Mouse (Mus musculus) hindbrain, embryonic 12.5 days (tissue): ENCODE measurements at regions not wholly inside any gene's neighbourhood (a gene's known extent, or its start where the extent isn't known, plus 50 kb on each side); places are given as distances from the start of the nearest gene placed in this dataset.

Experiments used
- ATAC-seq: fragments of 200-750 bp; cut with Nextera tagmentation; 2 replicates; pipeline ENCODE4 v1.8.0; 2017; ENCODE audit warnings: moderate TSS enrichment; ENCODE audit not compliant: low FRiP score
- H3K27ac ChIP-seq: fragments of 300-500 bp; sonication (generic); 2 replicates; pipeline ENCODE4 v1.5.1; 2016; ENCODE audit warnings: mild to moderate bottlenecking
- H3K27me3 ChIP-seq: fragments of 300-500 bp; sonication (generic); 2 replicates; pipeline ENCODE4 v1.6.1; 2016; ENCODE audit warnings: mild to moderate bottlenecking
- H3K36me3 ChIP-seq: fragments of 300-500 bp; sonication (generic); 2 replicates; pipeline ENCODE4 v1.6.1; 2016; ENCODE audit warnings: mild to moderate bottlenecking
- H3K4me1 ChIP-seq: fragments of 300-500 bp; sonication (generic); 2 replicates; pipeline ENCODE4 v1.6.1; 2016
- H3K4me2 ChIP-seq: fragments of 300-500 bp; sonication (generic); replicated peaks from 2 replicates; pipeline ENCODE4 v1.6.1; 2016; ENCODE audit warnings: mild to moderate bottlenecking
- H3K4me3 ChIP-seq: fragments of 300-500 bp; sonication (generic); 2 replicates; pipeline ENCODE4 v1.5.1; 2016; ENCODE audit warnings: mild to moderate bottlenecking
- H3K9ac ChIP-seq: fragments of 300-500 bp; sonication (generic); 2 replicates; pipeline ENCODE4 v1.6.1; 2016; ENCODE audit warnings: mild to moderate bottlenecking, moderate library complexity
- H3K9me3 ChIP-seq: fragments of 300-500 bp; sonication (generic); replicated peaks from 2 replicates; pipeline ENCODE4 v1.6.1; 2016; ENCODE audit warnings: mild to moderate bottlenecking
- WGBS: fragments of 180-500 bp; shearing (Covaris S2); methylation state at CpG from one replicate; pipeline ENCODE4 v1.1.7; 2016; 5-methylcytosine and 5-hydroxymethylcytosine counted together

- H3K4me3 ChIP-seq = no peak overlapping the region
- WGBS = 81% methylated on average over 4 of the region's 4 CpGs
- no peaks in the 10 kb centered on the region for H3K4me1 ChIP-seq
- no peak overlapping the region for H3K27ac ChIP-seq
- no peaks in the 10 kb centered on the region for H3K27me3 ChIP-seq
- H3K9ac ChIP-seq = no peak overlapping the region
- H3K4me2 ChIP-seq = no peak overlapping the region
- H3K36me3 ChIP-seq = no peaks in the 10 kb centered on the region
- ATAC-seq = no peak
- H3K9me3 ChIP-seq = no peaks in the 10 kb centered on the region
Measured at GRCm38 (mm10) chr5:126842606-126843005, 399.0 kb upstream of the Tmem132c start.

DNA sequence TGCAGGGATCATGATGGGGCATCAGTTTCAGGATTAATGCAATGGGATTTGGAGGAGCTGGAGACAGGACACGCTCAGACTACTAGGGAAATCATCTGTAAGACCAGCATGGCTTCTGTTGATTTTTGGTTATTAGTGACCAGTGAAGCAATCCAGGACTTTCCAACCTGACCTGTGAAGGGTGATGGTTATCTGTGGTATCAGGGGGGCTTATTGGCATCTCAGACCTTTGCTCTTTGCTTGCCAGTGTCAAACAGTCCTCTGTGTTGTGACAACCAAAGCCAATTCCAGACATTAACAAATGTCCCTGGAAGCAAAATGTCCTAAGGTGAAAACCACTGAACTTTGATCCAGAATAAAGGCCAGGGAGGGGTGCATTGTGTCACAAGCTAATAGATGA, 379.5 kb upstream of the Tmem132c start:
- Histone ChIP-seq H3K27ac (no peak overlapping the region), H3K9me3 (no peaks in the 10 kb centered on the region), H3K36me3 (no peaks in the 10 kb centered on the region), H3K4me1 (no peaks in the 10 kb centered on the region), H3K9ac (no peak overlapping the region), H3K4me3 (no peak overlapping the region), H3K4me2 (no peak overlapping the region), H3K27me3 (no peaks in the 10 kb centered on the region)
- ATAC-seq = no peak
- WGBS = 77% methylated on average over 1 of the region's 1 CpGs

- no peak overlapping the region for H3K27ac ChIP-seq
- H3K9me3 ChIP-seq = no peaks in the 10 kb centered on the region
- ATAC-seq = no peak
- no peaks in the 10 kb centered on the region for H3K27me3 ChIP-seq
- no peaks in the 10 kb centered on the region for H3K36me3 ChIP-seq
- no peak overlapping the region for H3K4me3 ChIP-seq
- H3K9ac ChIP-seq = no peak overlapping the region
- WGBS = 89% methylated on average over 1 of the region's 1 CpGs
- no peak overlapping the region for H3K4me2 ChIP-seq
- H3K4me1 ChIP-seq = no peaks in the 10 kb centered on the region
Measured at GRCm38 (mm10) chr5:126875842-126876241, 365.8 kb upstream of the Tmem132c start.

GRCm38 (mm10) chr5:126890710-126891109, 350.9 kb upstream of the Tmem132c start:
- ATAC-seq = no peak
- no peaks in the 10 kb centered on the region for H3K4me1 ChIP-seq
- H3K4me3 ChIP-seq = no peak overlapping the region
- H3K36me3 ChIP-seq = no peaks in the 10 kb centered on the region
- H3K4me2 ChIP-seq = no peak overlapping the region
- H3K9ac ChIP-seq = no peak overlapping the region
- H3K27ac ChIP-seq = no peak overlapping the region
- WGBS = 81% methylated on average over 1 of the region's 1 CpGs
- H3K9me3 ChIP-seq = 0 out of 2 replicates have a peak, but pooled peaks cover 4% of the 10 kb centered on the region
- H3K27me3 ChIP-seq = no peaks in the 10 kb centered on the region

DNA sequence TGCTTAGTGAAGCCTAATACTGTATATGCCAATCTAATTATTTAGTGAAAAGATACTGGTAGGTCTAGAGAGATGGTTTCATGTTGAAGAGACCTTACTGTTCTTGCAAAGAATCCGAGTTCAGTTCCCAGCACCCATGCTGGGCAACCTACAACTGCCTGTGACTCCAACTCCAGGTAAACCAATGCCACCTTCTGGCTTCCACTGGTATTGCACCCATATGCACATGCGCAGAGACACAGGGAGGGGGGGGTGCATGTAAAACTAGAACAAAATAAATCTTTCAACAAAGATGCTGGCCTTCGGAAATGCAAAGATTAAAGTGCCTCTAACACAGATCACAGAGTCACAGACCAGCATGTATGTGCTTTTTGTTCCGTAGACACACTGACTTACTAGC, 348.5 kb upstream of the Tmem132c start:
- ATAC-seq = no peak

DNA sequence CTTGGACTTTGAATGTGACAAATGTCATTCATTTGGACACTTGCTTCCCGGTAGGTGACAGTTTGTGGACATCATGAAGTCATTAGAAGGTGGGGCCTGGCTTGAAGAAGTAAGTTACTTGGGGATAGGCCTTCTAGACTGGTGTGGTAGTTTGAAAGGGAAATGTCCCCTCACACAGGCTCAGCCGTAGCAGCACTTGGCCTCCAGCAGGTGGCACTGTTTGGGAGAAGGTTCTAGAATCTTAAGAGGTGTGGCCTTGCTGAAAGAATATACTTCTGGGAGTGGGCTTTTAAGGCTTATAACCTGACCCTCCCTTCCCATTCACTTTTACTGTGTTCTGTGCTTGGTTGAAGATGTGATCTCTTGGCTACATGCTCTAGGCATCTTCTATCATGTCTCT, 331.5 kb upstream of the Tmem132c start:
- ATAC-seq = no peak
- Histone ChIP-seq H3K27me3 (no peaks in the 10 kb centered on the region), H3K36me3 (no peaks in the 10 kb centered on the region), H3K4me2 (no peak overlapping the region), H3K27ac (no peak overlapping the region), H3K9me3 (no peaks in the 10 kb centered on the region), H3K9ac (no peak overlapping the region), H3K4me3 (no peak overlapping the region), H3K4me1 (no peaks in the 10 kb centered on the region)
- WGBS = 96% methylated on average over 2 of the region's 2 CpGs

More for the DNA sequence above, 348.5 kb upstream of the Tmem132c start:
- H3K4me2 ChIP-seq = no peak overlapping the region
- no peak overlapping the region for H3K4me3 ChIP-seq
- H3K9me3 ChIP-seq = 0 out of 2 replicates have a peak, but pooled peaks cover 4% of the 10 kb centered on the region
- H3K4me1 ChIP-seq = no peaks in the 10 kb centered on the region
- H3K9ac ChIP-seq = no peak overlapping the region
- no peak overlapping the region for H3K27ac ChIP-seq
- 88% methylated on average over 4 of the region's 4 CpGs for WGBS
- H3K36me3 ChIP-seq = no peaks in the 10 kb centered on the region
- no peaks in the 10 kb centered on the region for H3K27me3 ChIP-seq

GRCm38 (mm10) chr5:126917300-126917699, 324.3 kb upstream of the Tmem132c start:
- WGBS = 74% methylated on average over 7 of the region's 7 CpGs
- Histone ChIP-seq H3K4me1 (no peaks in the 10 kb centered on the region), H3K9me3 (peaks cover 5% of the 10 kb centered on the region; the same call in 1 of the 2 replicates), H3K4me2 (no peak overlapping the region), H3K27me3 (no peaks in the 10 kb centered on the region), H3K4me3 (no peak overlapping the region), H3K36me3 (no peaks in the 10 kb centered on the region), H3K9ac (no peak overlapping the region), H3K27ac (no peak overlapping the region)
- no peak for ATAC-seq

DNA sequence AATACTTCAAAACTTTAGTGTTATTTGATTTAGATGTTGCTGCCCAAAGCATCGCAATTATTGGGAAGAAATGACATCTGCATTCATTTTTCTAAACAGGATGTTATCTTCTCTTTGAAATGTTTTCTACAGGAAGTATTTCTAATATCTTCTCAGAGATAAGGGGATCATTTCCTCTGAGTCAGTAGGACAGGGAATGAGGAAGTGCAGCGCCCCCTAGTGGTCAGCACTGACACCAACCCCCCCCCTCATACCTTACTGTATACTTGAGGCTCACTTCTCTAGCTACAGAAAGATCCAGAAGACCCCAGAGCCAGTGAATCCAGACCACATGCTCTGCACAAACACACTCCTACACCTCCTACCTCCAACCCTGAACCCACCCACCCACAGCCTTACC, 308.1 kb upstream of the Tmem132c start:
- no peak overlapping the region for H3K27ac ChIP-seq
- 50% methylated on average over 2 of the region's 2 CpGs for WGBS
- no peaks in the 10 kb centered on the region for H3K4me1 ChIP-seq
- no peak for ATAC-seq
- H3K36me3 ChIP-seq = no peaks in the 10 kb centered on the region
- H3K9me3 ChIP-seq = no peaks in the 10 kb centered on the region
- no peak overlapping the region for H3K4me3 ChIP-seq
- no peaks in the 10 kb centered on the region for H3K27me3 ChIP-seq
- H3K9ac ChIP-seq = no peak overlapping the region
- H3K4me2 ChIP-seq = no peak overlapping the region

DNA sequence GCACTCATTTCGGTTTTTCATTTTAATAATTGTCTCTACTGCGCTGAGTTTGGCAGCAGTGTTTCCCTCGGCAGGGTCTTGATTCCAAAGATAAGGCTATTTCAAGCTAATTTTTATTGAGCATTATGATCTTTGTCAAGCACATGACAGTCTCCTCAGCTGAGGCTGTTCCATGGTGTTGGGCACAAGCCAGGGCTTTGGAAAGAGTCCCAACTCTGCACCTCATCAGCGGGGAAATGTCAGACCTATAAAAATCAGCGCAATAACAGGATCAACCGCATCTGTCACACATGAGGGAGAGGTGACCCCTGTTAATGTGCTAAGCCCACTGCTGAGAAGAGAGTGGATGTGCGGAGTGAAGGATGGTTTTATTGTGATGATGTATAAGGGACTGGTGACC, 296.7 kb upstream of the Tmem132c start:
- 85% methylated on average over 7 of the region's 7 CpGs for WGBS
- Histone ChIP-seq H3K36me3 (no peaks in the 10 kb centered on the region), H3K27me3 (no peaks in the 10 kb centered on the region), H3K9ac (no peak overlapping the region), H3K27ac (no peak overlapping the region), H3K4me1 (no peaks in the 10 kb centered on the region), H3K4me3 (no peak overlapping the region), H3K4me2 (no peak overlapping the region), H3K9me3 (no peaks in the 10 kb centered on the region)
- no peak for ATAC-seq

DNA sequence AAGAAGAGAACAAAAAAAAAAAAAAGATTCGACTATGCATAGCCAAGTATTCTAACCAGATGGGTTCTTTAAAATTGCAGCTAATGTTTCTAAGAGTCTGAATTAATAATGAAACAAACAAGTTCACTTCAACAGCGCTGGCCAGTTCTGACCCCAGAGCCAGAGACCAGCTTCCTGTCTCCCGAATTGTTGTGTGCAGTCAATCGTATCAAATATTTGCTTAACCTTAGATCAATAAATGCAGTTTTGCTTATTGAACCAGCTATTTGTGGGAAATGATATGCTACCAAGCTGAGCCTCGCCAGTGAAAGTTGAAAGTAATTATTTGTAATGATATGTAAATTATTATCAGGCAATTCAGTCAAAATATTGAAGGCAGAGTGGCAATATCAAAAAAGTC, 287.4 kb upstream of the Tmem132c start:
- Histone ChIP-seq H3K4me1 (no peaks in the 10 kb centered on the region), H3K36me3 (no peaks in the 10 kb centered on the region), H3K27ac (no peak overlapping the region), H3K9ac (no peak overlapping the region), H3K4me2 (no peak overlapping the region), H3K9me3 (no peaks in the 10 kb centered on the region), H3K4me3 (no peak overlapping the region), H3K27me3 (no peaks in the 10 kb centered on the region)
- WGBS = 72% methylated on average over 5 of the region's 5 CpGs
- ATAC-seq = no peak

DNA sequence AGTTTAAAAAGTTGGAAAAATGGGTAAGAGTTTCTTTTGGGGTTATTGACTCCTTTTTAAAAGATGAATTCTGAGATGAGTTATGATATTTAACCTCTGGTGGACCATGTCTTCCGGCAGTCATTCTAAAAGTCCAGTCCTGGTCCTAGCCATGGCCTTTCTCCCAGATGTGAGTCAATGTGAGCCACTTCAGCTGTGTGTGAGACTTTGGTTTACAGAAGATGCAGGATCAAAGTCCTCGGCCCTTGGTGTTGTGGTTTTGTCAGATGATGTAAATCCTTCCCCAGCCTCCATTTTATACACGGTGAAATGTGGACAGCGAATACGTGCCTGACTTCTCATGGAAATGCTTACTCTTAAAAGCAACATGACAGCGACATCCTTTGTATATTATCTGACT, 287.0 kb upstream of the Tmem132c start:
- no peaks in the 10 kb centered on the region for H3K27me3 ChIP-seq
- no peak overlapping the region for H3K4me2 ChIP-seq
- H3K27ac ChIP-seq = no peak overlapping the region
- H3K4me1 ChIP-seq = no peaks in the 10 kb centered on the region
- no peak for ATAC-seq
- H3K9me3 ChIP-seq = no peaks in the 10 kb centered on the region
- no peaks in the 10 kb centered on the region for H3K36me3 ChIP-seq
- no peak overlapping the region for H3K9ac ChIP-seq
- H3K4me3 ChIP-seq = no peak overlapping the region
- WGBS = 91% methylated on average over 6 of the region's 6 CpGs

GRCm38 (mm10) chr5:126964577-126964976, 277.0 kb upstream of the Tmem132c start:
- Histone ChIP-seq H3K36me3 (no peaks in the 10 kb centered on the region), H3K9me3 (no peaks in the 10 kb centered on the region), H3K27me3 (no peaks in the 10 kb centered on the region), H3K27ac (no peak overlapping the region), H3K4me1 (no peaks in the 10 kb centered on the region), H3K4me2 (no peak overlapping the region), H3K9ac (no peak overlapping the region), H3K4me3 (no peak overlapping the region)
- ATAC-seq = no peak
- 88% methylated on average over 4 of the region's 4 CpGs for WGBS

DNA sequence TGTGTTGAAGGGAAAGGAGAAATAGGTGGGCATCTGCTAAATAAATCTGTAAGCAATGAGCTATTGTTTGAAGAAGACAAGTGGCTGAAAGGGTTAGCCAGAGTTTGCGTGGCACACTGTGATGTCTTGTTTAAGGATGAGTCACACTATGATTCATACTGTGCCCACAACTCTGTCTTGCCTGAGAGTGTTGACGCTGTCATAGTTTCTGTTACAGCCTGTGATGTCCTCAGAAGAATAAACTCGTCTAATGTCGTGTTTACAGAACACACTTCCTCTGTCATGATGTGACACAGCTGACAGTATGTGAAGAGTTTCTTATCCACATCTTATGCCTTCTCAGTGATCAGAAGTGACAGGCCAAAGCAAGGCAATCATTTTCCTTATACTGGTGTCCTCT, 274.5 kb upstream of the Tmem132c start:
- Histone ChIP-seq H3K9ac (no peak overlapping the region), H3K9me3 (no peaks in the 10 kb centered on the region), H3K4me3 (no peak overlapping the region), H3K4me1 (no peaks in the 10 kb centered on the region), H3K27me3 (no peaks in the 10 kb centered on the region), H3K36me3 (no peaks in the 10 kb centered on the region), H3K27ac (no peak overlapping the region), H3K4me2 (no peak overlapping the region)
- no peak for ATAC-seq
- WGBS = 86% methylated on average over 4 of the region's 4 CpGs

DNA sequence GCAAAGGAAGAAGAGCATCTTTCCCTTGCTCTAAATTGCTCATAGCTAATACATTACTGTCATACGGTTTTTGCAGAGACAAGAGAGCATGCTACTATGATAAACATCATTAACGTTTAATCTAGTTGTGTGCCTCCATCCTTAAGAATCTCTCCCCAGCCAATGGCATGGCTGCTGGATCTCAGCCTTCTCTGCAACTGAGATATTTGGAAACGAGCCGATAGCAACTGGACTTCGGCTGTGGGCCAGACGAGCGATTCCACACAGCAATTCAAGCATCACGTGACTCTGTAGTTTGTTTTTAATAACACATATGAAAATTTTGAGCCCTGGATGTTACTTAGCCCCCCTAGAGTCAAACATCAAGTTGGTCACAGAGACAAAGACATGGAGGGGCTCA, 272.2 kb upstream of the Tmem132c start:
- H3K9me3 ChIP-seq = no peaks in the 10 kb centered on the region

More for the DNA sequence above, 272.2 kb upstream of the Tmem132c start:
- Histone ChIP-seq H3K27ac (no peak overlapping the region), H3K4me3 (no peak overlapping the region), H3K9ac (no peak overlapping the region), H3K36me3 (no peaks in the 10 kb centered on the region), H3K4me2 (no peak overlapping the region), H3K4me1 (no peaks in the 10 kb centered on the region), H3K27me3 (no peaks in the 10 kb centered on the region)
- WGBS = 92% methylated on average over 8 of the region's 8 CpGs
- no peak for ATAC-seq
